Mouse (Mus musculus): ENCODE results near the gene Fat3.

GRCm38 (mm10) chr9:15912735-15913134 lies 588.4 kb downstream of the Fat3 start:
- TF ChIP-seq CTCF (IDR thresholded peaks at IDR 0.05; ENCODE audit: control insufficient read depth, insufficient read depth, low read length) (no peak), POLR2A (IDR thresholded peaks at IDR 0.05; ENCODE audit: borderline replicate concordance, control insufficient read depth, low read depth, low read length) (no peak)

Data from bone marrow, adult 2 months (tissue).